Mouse (Mus musculus) heart, postnatal 0 days (tissue): Measurements from ENCODE around the gene Ttc7b. TPM values are rescaled to one million over a fixed set of nuclear protein-coding genes. Genes with fewer than 3 reads are reported as not detected.

Experiments used
- ATAC-seq: fragments of 200-750 bp; cut with Nextera tagmentation; 2 replicates; pipeline ENCODE4 v1.8.0; 2017; ENCODE audit warnings: low read depth, moderate number of reproducible peaks, moderate library complexity; ENCODE audit not compliant: insufficient read depth
- DNase-seq: peaks from one replicate; pipeline ENCODE4 v3.0.0-alpha.2; 2016; ENCODE audit warnings: low spot score
- H3K27ac ChIP-seq: fragments of 300-500 bp; sonication (generic); 2 replicates; pipeline ENCODE4 v1.5.1; 2014; ENCODE audit warnings: low read depth, mild to moderate bottlenecking
- H3K27me3 ChIP-seq: fragments of 300-500 bp; sonication (generic); 2 replicates; pipeline ENCODE4 v1.6.1; 2014; ENCODE audit warnings: low read length, mixed read lengths; ENCODE audit not compliant: control insufficient read depth, insufficient read depth
- H3K36me3 ChIP-seq: fragments of 300-500 bp; sonication (generic); replicated peaks from 2 replicates; pipeline ENCODE4 v1.6.1; 2014; ENCODE audit warnings: low read length, mixed read lengths; ENCODE audit not compliant: control insufficient read depth, insufficient read depth
- H3K4me1 ChIP-seq: fragments of 300-500 bp; sonication (generic); 2 replicates; pipeline ENCODE4 v1.6.1; 2014; ENCODE audit warnings: antibody characterized with exemption; ENCODE audit not compliant: control insufficient read depth, insufficient read depth
- H3K4me2 ChIP-seq: fragments of 300-500 bp; sonication (generic); 2 replicates; pipeline ENCODE4 v1.6.1; 2014; ENCODE audit warnings: low read depth, mild to moderate bottlenecking, low read length, moderate library complexity
- H3K4me3 ChIP-seq: fragments of 300-500 bp; sonication (generic); 2 replicates; pipeline ENCODE4 v1.5.1; 2014; ENCODE audit warnings: low read depth, low read length
- H3K9ac ChIP-seq: fragments of 300-500 bp; sonication (generic); replicated peaks from 2 replicates; pipeline ENCODE4 v1.6.1; 2014; ENCODE audit warnings: low read depth, low read length, mixed read lengths
- H3K9me3 ChIP-seq: fragments of 300-500 bp; sonication (generic); replicated peaks from 2 replicates; pipeline ENCODE4 v1.6.1; 2016; ENCODE audit warnings: low read length; ENCODE audit not compliant: control insufficient read depth
- CTCF ChIP-seq: IDR thresholded peaks from 2 replicates; pipeline ENCODE4 v1.5.1; 2016; ENCODE audit warnings: antibody characterized with exemption, control low read depth, low read depth
- EP300 ChIP-seq: IDR thresholded peaks from 2 replicates; pipeline ENCODE4 v1.6.1; 2016; ENCODE audit warnings: antibody characterized with exemption, low read depth
- WGBS: fragments of 180-500 bp; shearing (Covaris S2); extraction: QIAGEN DNeasy Blood & Tissue Kit; methylation state at CpG from one replicate; pipeline ENCODE4 v1.1.7; 2014; 5-methylcytosine and 5-hydroxymethylcytosine counted together
- polyA plus RNA-seq: library from polyadenylated mRNA; unstranded; fragments of >200 nt; fragmentation: Nextera tagmentation; extraction: Ambion mirVana; gene quantifications from 2 replicates; pipeline ENCODE4 v1.2.1, GENCODE M21; 2015
- total RNA-seq: library from RNA; depleted of rRNA; stranded (reverse); fragments of >200 nt; gene quantifications from 2 replicates; pipeline ENCODE4 v1.2.3, GENCODE M21; 2014; ENCODE audit warnings: low replicate concordance

Gene Ttc7b
- total and polyA plus RNA-seq, 2 experiments from 2014 or later: 6.7 to 29.4 TPM

DNA sequence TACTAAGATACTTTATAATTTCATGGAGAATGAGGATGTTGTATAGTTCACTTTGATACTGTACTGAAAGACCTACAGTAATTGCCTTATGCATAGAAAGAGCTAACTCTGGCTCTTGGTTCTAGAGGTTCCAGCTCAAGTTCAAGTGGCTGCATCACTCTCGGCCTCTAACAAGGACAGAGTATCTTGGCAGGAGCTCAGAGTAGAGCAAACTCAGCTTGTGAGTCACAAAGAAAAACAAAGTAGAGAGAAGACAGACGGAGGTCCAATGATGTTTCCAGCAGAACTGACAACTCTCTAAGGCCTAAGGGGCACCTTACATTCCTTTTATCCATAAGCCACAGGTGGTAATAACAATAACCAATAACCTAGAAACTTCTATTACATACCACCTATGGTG is 150.8 kb downstream of the Ttc7b start:
- no peak overlapping the region for H3K27ac ChIP-seq
- ATAC-seq (no peak), DNase-seq (no peak)
- H3K9me3 ChIP-seq: no peaks in the 10 kb centered on the region
- no peak overlapping the region for H3K4me2 ChIP-seq
- H3K36me3 ChIP-seq: peaks cover 77% of the 10 kb centered on the region
- no peak for TF ChIP-seq CTCF
- TF ChIP-seq EP300: no peak
- no peaks in the 10 kb centered on the region for H3K27me3 ChIP-seq
- no peak overlapping the region for H3K9ac ChIP-seq
- H3K4me1 ChIP-seq: no peaks in the 10 kb centered on the region
- WGBS: 67% methylated on average over 2 of the region's 2 CpGs
- no peak overlapping the region for H3K4me3 ChIP-seq

DNA sequence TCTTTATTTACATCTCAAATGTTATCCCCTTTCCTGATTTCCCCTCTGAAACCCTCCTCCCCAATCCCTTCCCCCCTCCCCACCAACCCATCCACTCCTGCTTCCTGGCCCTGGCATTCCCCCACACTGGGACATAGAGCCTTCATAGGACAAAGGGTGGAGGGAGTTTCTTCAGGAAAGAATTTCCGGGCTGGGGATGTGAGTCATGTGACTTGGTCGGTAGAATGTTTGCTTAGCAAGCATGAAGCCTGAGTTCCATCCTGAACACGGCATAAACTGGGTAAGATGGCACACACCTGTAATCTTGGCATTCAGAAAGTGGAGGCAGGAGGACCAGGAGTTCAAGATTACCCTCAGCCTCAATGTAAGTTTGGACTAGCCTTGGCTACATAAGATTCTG is 151.4 kb downstream of the Ttc7b start:
- H3K4me1 ChIP-seq: no peaks in the 10 kb centered on the region
- no peak overlapping the region for H3K4me2 ChIP-seq
- peak; percentile 9 for DNase-seq
- H3K9ac ChIP-seq: no peak overlapping the region
- ATAC-seq: no peak
- no peak overlapping the region for H3K4me3 ChIP-seq
- WGBS: 38% methylated on average over 3 of the region's 3 CpGs
- peaks cover 75% of the 10 kb centered on the region for H3K36me3 ChIP-seq
- H3K27me3 ChIP-seq: no peaks in the 10 kb centered on the region
- H3K27ac ChIP-seq: no peak overlapping the region
- no peaks in the 10 kb centered on the region for H3K9me3 ChIP-seq
- TF ChIP-seq EP300 (no peak), CTCF (no peak)

DNA sequence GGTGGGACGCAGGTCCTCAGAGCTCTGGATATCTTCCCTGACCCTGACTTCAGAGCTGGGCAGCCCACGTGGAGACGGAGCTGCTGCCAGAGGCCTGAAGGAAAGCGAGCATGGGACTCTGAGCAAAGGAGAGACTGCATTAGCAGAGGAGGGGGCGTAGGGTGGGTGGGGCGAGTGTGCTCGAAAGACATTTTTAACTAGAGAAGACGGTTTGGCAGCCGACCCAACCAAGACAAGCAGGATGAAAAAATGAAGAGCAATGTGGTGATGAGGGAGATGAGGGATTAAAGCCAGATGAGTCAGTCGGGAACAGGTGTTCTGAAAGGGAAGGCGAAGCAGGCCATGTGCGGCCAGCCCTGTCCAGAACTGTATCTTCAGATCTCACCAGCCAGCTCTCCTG is 159.3 kb downstream of the Ttc7b start:
- H3K4me3 ChIP-seq: no peak overlapping the region
- no peaks in the 10 kb centered on the region for H3K27me3 ChIP-seq
- WGBS: 86% methylated on average over 12 of the region's 12 CpGs
- H3K9me3 ChIP-seq: no peaks in the 10 kb centered on the region
- DNase-seq (no peak), ATAC-seq (no peak)
- H3K4me2 ChIP-seq: no peak overlapping the region
- no peak overlapping the region for H3K27ac ChIP-seq
- TF ChIP-seq CTCF (no peak), EP300 (no peak)
- peaks cover 63% of the 10 kb centered on the region for H3K36me3 ChIP-seq
- H3K4me1 ChIP-seq: no peaks in the 10 kb centered on the region
- H3K9ac ChIP-seq: no peak overlapping the region

DNA sequence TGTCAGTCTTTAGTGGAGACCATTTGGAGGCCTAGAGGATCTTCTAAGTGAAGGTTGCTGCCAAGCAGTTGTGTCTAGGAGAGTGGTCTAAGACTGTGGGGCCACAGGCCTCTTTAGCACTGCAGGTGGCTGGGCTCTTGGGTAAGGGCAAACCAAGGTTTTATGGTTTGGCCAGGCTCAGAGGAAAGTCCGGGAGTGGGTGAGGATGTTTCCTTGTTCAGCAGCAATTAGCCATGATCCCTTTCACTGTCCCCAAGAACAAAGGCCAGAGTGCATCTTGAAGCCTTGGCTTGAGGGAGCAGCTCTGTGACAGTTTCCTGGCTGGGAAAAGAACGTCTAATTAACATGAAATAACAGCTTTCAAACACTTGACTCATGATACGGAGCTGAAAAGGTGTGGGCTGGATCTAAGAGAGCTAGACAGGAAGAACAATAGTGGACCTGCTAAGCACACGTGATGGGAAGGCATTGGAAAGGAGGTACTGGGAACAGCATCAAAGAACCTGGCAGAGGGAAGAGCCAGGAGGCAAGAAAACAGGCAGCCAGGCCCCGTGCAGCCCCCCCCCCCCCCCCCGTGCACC is 162.5 kb downstream of the Ttc7b start:
- no peak for TF ChIP-seq CTCF
- Histone ChIP-seq H3K4me3 (no peak overlapping the region), H3K36me3 (peaks cover 56% of the 10 kb centered on the region), H3K9me3 (no peaks in the 10 kb centered on the region), H3K27me3 (no peaks in the 10 kb centered on the region), H3K4me2 (no peak overlapping the region), H3K4me1 (no peaks in the 10 kb centered on the region), H3K9ac (no peak overlapping the region), H3K27ac (no peak overlapping the region)
- DNase-seq: no peak
- ATAC-seq: no peak
- 65% methylated on average over 5 of the region's 6 CpGs for WGBS

DNA sequence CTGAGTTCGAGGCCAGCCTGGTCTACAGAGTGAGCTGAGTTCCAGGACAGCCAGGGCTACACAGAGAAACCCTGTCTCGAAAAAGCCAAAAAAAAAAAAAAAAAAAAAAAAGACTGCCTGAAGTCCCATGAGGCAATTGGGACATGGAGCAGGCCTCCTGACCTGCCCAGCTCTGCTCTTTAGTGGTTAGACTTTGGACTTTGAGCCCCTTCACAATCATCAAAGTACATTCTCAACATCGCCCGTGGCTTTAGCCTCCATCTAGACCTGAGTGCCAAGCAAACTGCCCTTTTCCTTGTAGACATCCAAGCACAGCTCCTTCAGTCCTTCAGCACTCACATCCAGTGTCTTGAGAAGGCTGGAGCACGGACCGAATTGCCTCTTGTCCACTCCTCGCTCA is 164.2 kb downstream of the Ttc7b start:
- H3K4me2 ChIP-seq: no peak overlapping the region
- no peak overlapping the region for H3K27ac ChIP-seq
- ATAC-seq (no peak), DNase-seq (no peak)
- no peaks in the 10 kb centered on the region for H3K4me1 ChIP-seq
- TF ChIP-seq CTCF: no peak
- peaks cover 60% of the 10 kb centered on the region for H3K36me3 ChIP-seq
- WGBS: 88% methylated on average over 7 of the region's 7 CpGs
- H3K4me3 ChIP-seq: no peak overlapping the region
- no peaks in the 10 kb centered on the region for H3K27me3 ChIP-seq
- H3K9ac ChIP-seq: no peak overlapping the region
- no peaks in the 10 kb centered on the region for H3K9me3 ChIP-seq

DNA sequence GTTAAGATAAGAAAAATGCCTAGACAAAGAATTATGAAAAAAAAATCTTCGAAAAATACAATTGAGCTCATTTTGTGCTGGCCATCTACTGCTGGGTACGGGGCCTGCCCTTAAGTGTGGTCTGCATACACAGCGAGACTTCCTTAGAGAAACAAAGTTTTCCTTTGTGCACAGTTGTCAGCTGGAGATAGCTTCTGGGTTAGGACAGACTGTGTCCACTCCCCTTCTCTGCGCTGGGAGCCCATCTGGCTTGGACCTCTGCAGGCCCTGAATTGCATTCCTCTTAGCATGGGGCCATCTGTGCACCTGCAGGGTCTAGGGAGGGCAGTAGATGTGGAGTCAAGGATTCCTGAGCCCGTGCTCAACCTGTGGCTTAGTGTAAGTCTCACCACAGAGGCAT is 165.1 kb downstream of the Ttc7b start:
- H3K27me3 ChIP-seq: no peaks in the 10 kb centered on the region
- peak; percentile 17 for DNase-seq
- no peak overlapping the region for H3K4me3 ChIP-seq
- WGBS: 71% methylated on average over 5 of the region's 5 CpGs
- H3K36me3 ChIP-seq: peaks cover 63% of the 10 kb centered on the region
- H3K9me3 ChIP-seq: no peaks in the 10 kb centered on the region
- H3K4me1 ChIP-seq: no peaks in the 10 kb centered on the region
- H3K4me2 ChIP-seq: no peak overlapping the region
- no peak overlapping the region for H3K9ac ChIP-seq
- no peak for TF ChIP-seq EP300
- H3K27ac ChIP-seq: no peak overlapping the region
- ATAC-seq: no peak; the same call in 1 of the 2 replicates
